Mouse (Mus musculus) heart, adult 2 months (tissue): ENCODE data around the gene Zfp428. TPM values are rescaled to one million over a fixed set of nuclear protein-coding genes. Genes with fewer than 3 reads are reported as not detected.
"Not testable (repeated sequence)": the region's sequence is repeated elsewhere in the genome, so short reads cannot be mapped to it uniquely, and the experiment has no call there.

Source experiments
- DNase-seq, 2 experiments: peaks; one replicate each; pipeline ENCODE4 v3.0.0; 2021
- H3K27ac ChIP-seq: fragments of 200-600 bp; 2 replicates; pipeline ENCODE4 v1.8.1; 2022
- H3K27me3 ChIP-seq: fragments of 200-500 bp; 2 replicates; pipeline ENCODE4 v1.6.1; 2012; ENCODE audit warnings: mild to moderate bottlenecking, low read length, inconsistent platforms, mixed read lengths; ENCODE audit not compliant: control insufficient read depth, insufficient read depth
- H3K36me3 ChIP-seq: fragments of 200-500 bp; 2 replicates; pipeline ENCODE4 v1.6.1; 2012; ENCODE audit warnings: low read length, inconsistent platforms; ENCODE audit not compliant: control insufficient read depth, insufficient read depth
- H3K4me1 ChIP-seq: fragments of 200-500 bp; 2 replicates; pipeline ENCODE4 v1.6.1; 2011; ENCODE audit warnings: low read length; ENCODE audit not compliant: control insufficient read depth, insufficient read depth
- H3K4me3 ChIP-seq: fragments of 200-600 bp; 2 replicates; pipeline ENCODE4 v1.8.1; 2022
- H3K79me2 ChIP-seq: fragments of 200-500 bp; replicated peaks from 2 replicates; pipeline ENCODE4 v1.6.1; 2012; ENCODE audit warnings: mild to moderate bottlenecking, inconsistent platforms, low read length, moderate library complexity, mixed read lengths; ENCODE audit not compliant: control insufficient read depth, insufficient read depth
- H3K9ac ChIP-seq: fragments of 200-500 bp; 2 replicates; pipeline ENCODE4 v1.6.1; 2012; ENCODE audit warnings: low read depth, mild to moderate bottlenecking, control low read depth, inconsistent platforms, low read length, mixed read lengths
- CTCF ChIP-seq: fragments of 200-600 bp; IDR thresholded peaks from 2 replicates; pipeline ENCODE4 v1.8.1; 2022; ENCODE audit warnings: antibody characterized with exemption, mild to moderate bottlenecking, moderate library complexity
- EP300 ChIP-seq: fragments of 200-500 bp; IDR thresholded peaks from 2 replicates; pipeline ENCODE4 v1.6.1; 2011; ENCODE audit warnings: low read depth, low read length, control low read depth; ENCODE audit not compliant: insufficient read depth
- POLR2A ChIP-seq: fragments of 200-500 bp; IDR thresholded peaks from 2 replicates; pipeline ENCODE4 v1.6.1; 2011; ENCODE audit warnings: mild to moderate bottlenecking, low read depth, low read length, control low read depth; ENCODE audit not compliant: insufficient read depth
- WGBS: fragments of 180-500 bp; shearing (Covaris S2); methylation state at CpG from one replicate; pipeline ENCODE4 v1.1.7; 2018; 5-methylcytosine and 5-hydroxymethylcytosine counted together
- intact Hi-C: fragments of 180-260 bp; cut with DNase I; formaldehyde crosslinking; loops from one replicate; pipeline ENCODE4 v1.15.1; 2025
- polyA plus RNA-seq: library from polyadenylated mRNA; depleted of rRNA; stranded (reverse); fragments of >200 nt; gene quantifications from 2 replicates; pipeline ENCODE4 v1.2.3, GENCODE M21; 2012
- total RNA-seq, 2 experiments: library from RNA; stranded (reverse); gene quantifications; 2 replicates each; pipeline ENCODE4 v1.2.3; 2021

Zfp428 gene
- total and polyA plus RNA-seq, 3 experiments = 14.5 to 28.7 (median 14.9) TPM

DNA sequence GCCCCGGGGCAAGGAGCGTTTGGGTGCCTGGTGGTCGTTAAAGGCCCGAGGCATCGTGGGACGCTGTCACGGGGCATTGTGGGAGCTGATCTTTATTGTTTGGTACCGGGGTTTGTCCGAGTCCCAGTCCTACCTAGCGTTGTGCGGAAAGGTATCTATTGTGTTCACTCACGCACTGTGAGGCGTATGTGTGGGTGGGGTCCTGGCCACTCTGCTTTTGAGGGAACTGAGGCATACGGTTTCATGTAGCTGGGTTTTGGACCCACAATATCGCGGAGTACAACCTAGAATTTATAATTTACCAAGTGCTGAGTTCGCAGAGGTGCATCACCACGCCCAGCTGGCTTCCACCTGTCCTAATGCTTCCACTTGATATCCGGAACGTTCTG, 914 bp downstream of the Zfp428 start:
- H3K79me2 ChIP-seq = no peaks in the 10 kb centered on the region
- H3K9ac ChIP-seq = peak overlapping the region; percentile 95
- TF ChIP-seq POLR2A (no peak), CTCF (no peak), EP300 (no peak)
- H3K4me3 ChIP-seq = peak overlapping the region; percentile 92
- H3K4me1 ChIP-seq = 0 out of 2 replicates have a peak, but pooled peaks cover 1% of the 10 kb centered on the region
- peak overlapping the region; percentile 91 for H3K27ac ChIP-seq
- no peaks in the 10 kb centered on the region for H3K36me3 ChIP-seq
- H3K27me3 ChIP-seq = no peaks in the 10 kb centered on the region
- 2% methylated on average over 20 of the region's 20 CpGs for WGBS
- intact Hi-C loops = loop anchor here (1.0 to 5.0 kb wide), 3 partner anchors 23 to 35 kb away; partner anchors contain the start of genes Cadm4 and Irgq
- no peak for DNase-seq

- no peak within 1 kb of the TSS for H3K9ac ChIP-seq
- WGBS = 94% methylated on average over 7 of the region's 7 CpGs
- DNase-seq = no peak
- 0 out of 2 replicates have a peak, but pooled peaks cover 1% of the 10 kb centered on the region for H3K4me1 ChIP-seq
- intact Hi-C loops = no loop called here
- H3K36me3 ChIP-seq = no peaks in the 10 kb centered on the region
- TF ChIP-seq EP300 (no peak), CTCF (no peak), POLR2A (no peak)
- no peaks in the 10 kb centered on the region for H3K79me2 ChIP-seq
- no peaks in the 10 kb centered on the region for H3K27me3 ChIP-seq
- no peak within 1 kb of the TSS for H3K27ac ChIP-seq
- H3K4me3 ChIP-seq = no peak within 1 kb of the TSS
Observed at GRCm38 (mm10) chr7:24512355-24512754, 5.5 kb downstream of the Zfp428 start, which contains the start of gene AC161166.1. Gene AC161166.1, minus strand, starts transcription at chr7:24512455.

DNA sequence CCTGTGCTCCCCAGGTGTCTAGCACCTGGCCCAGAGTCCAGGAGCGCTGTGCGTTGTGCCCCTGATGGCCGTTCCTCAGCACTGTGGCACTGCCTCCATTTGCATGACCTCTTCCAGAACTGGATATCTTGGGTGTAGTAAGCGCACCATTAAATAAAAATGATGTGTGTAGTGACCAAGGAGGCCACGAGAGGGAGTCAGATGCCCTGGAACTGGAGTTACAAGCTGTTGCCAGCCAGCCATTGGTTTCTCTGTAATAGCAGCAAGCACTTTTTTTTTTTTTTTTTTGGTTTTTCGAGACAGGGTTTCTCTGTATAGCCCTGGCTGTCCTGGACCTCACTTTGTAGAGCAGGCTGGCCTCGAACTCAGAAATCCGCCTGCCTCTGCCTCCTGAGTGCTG, 9.5 kb downstream of the Zfp428 start:
- 82% methylated on average over 8 of the region's 8 CpGs for WGBS
- TF ChIP-seq CTCF = peak; percentile 32
- intact Hi-C loops = not testable (repeated sequence)

GRCm38 (mm10) chr7:24517077-24517476, 10.3 kb downstream of the Zfp428 start:
- H3K79me2 ChIP-seq = no peaks in the 10 kb centered on the region
- WGBS = 56% methylated on average over 5 of the region's 5 CpGs
- no peak for TF ChIP-seq POLR2A
- TF ChIP-seq EP300 = no peak
- no peak for TF ChIP-seq CTCF
- H3K27me3 ChIP-seq = no peaks in the 10 kb centered on the region
- no peak overlapping the region for H3K4me3 ChIP-seq
- no peak overlapping the region for H3K27ac ChIP-seq
- H3K4me1 ChIP-seq = no peaks in the 10 kb centered on the region
- no peak overlapping the region for H3K9ac ChIP-seq
- no peak for DNase-seq
- intact Hi-C loops = no loop called here
- no peaks in the 10 kb centered on the region for H3K36me3 ChIP-seq

More for the DNA sequence above, 9.5 kb downstream of the Zfp428 start:
- H3K27ac ChIP-seq, H3K79me2 ChIP-seq, DNase-seq, H3K9ac ChIP-seq, H3K4me1 ChIP-seq, H3K36me3 ChIP-seq, H3K27me3 ChIP-seq, H3K4me3 ChIP-seq: not testable (repeated sequence)

GRCm38 (mm10) chr7:24517654-24518053, 10.8 kb downstream of the Zfp428 start:
- intact Hi-C loops = no loop called here
- H3K27ac ChIP-seq = no peak overlapping the region
- WGBS = 60% methylated on average over 6 of the region's 6 CpGs

GRCm38 (mm10) chr7:24519130-24519529, 12.3 kb downstream of the Zfp428 start:
- Histone ChIP-seq H3K27ac (no peak overlapping the region), H3K27me3 (no peaks in the 10 kb centered on the region), H3K79me2 (no peaks in the 10 kb centered on the region), H3K4me3 (no peak overlapping the region), H3K9ac (no peak overlapping the region), H3K36me3 (no peaks in the 10 kb centered on the region), H3K4me1 (no peaks in the 10 kb centered on the region)
- DNase-seq = no peak
- TF ChIP-seq POLR2A = no peak
- no peak for TF ChIP-seq EP300
- no peak for TF ChIP-seq CTCF
- intact Hi-C loops = no loop called here
- 56% methylated on average over 3 of the region's 3 CpGs for WGBS

More at GRCm38 (mm10) chr7:24517654-24518053, 10.8 kb downstream of the Zfp428 start:
- Histone ChIP-seq H3K27me3 (no peaks in the 10 kb centered on the region), H3K79me2 (no peaks in the 10 kb centered on the region), H3K9ac (no peak overlapping the region), H3K4me1 (no peaks in the 10 kb centered on the region), H3K36me3 (no peaks in the 10 kb centered on the region), H3K4me3 (no peak overlapping the region)
- DNase-seq = peak in 1 of 2 experiments; percentile 40
- no peak for TF ChIP-seq EP300
- no peak for TF ChIP-seq CTCF

DNA sequence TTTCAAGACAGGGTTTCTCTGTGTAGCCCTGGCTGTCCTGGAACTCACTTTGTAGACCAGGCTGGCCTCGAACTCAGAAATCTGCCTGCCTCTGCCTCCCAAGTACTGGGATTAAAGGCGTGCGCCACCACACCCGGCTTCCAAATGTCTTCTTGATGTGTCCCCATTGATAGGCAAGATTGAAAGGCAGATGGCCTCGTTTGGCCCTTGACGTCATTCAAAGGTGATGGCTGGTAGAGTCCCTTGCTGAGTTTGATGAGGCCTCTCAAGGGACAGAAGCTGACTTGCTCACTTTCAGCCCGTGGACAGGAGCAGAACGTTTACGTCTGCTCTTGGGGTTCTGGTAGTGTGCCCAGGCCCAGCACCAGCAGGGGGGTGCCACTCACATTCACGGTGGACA, 13.2 kb downstream of the Zfp428 start:
- H3K36me3 ChIP-seq, H3K9ac ChIP-seq, H3K27ac ChIP-seq, H3K79me2 ChIP-seq, H3K27me3 ChIP-seq, H3K4me1 ChIP-seq, H3K4me3 ChIP-seq, intact Hi-C loops, DNase-seq: not testable (repeated sequence)
- WGBS = 90% methylated on average over 10 of the region's 10 CpGs
